Mouse (Mus musculus): ENCODE results near the gene Barx1. TPM values are rescaled to one million over a fixed set of nuclear protein-coding genes. Genes with fewer than 3 reads are reported as not detected.

Barx1 gene
- total RNA-seq, 2 experiments from 2014 or later = not detected

- peak in 1 of 2 experiments; percentile 5 for DNase-seq (ENCODE audit: low spot score in 2 of 2)
These were observed 43.7 kb downstream of the Barx1 start for GRCm38 (mm10) chr13:48706385-48706951.

GRCm38 (mm10) chr13:48712675-48713074 lies 49.9 kb downstream of the Barx1 start:
- no peak for DNase-seq (ENCODE audit: low spot score in 2 of 2)

GRCm38 (mm10) chr13:48716075-48716474 lies 53.3 kb downstream of the Barx1 start:
- no peak for DNase-seq (ENCODE audit: low spot score in 2 of 2)

Other genes starting within 250 kb of the Barx1 start
- 10 to 100 TPM; 21.4 to 21.8 TPM for gene Zfp169, start 149.5 kb upstream of the Barx1 start, total RNA-seq (2021)
- gene A830005F24Rik, start 149.4 kb upstream of the Barx1 start, total RNA-seq (2021) = 1 to 10 TPM; 1.0 to 2.2 TPM
- 10 to 100 TPM; 38.2 to 43.0 TPM for gene Ptpdc1, start 37.3 kb upstream of the Barx1 start, total RNA-seq (2021)
- 10 to 100 TPM; 30.5 to 30.8 TPM for gene Phf2, start 208.1 kb downstream of the Barx1 start, total RNA-seq (2021)

Measured in layer of hippocampus, postnatal 14 days (tissue).